Mouse (Mus musculus) heart, embryonic 16.5 days (tissue): Measurements from ENCODE around the gene Megf8. TPM values are rescaled to one million over a fixed set of nuclear protein-coding genes. Genes with fewer than 3 reads are reported as not detected.

Source experiments
- ATAC-seq: fragments of 200-750 bp; cut with Nextera tagmentation; replicated peaks from 2 replicates; pipeline ENCODE4 v1.8.0; 2017; ENCODE audit warnings: moderate number of reproducible peaks; ENCODE audit not compliant: insufficient read depth, low FRiP score; ENCODE audit errors: extremely low read depth
- H3K27ac ChIP-seq: fragments of 300-500 bp; sonication (generic); 2 replicates; pipeline ENCODE4 v1.5.1; 2014; ENCODE audit warnings: mild to moderate bottlenecking, low read length, control low read depth, moderate library complexity
- H3K27me3 ChIP-seq: fragments of 300-500 bp; sonication (generic); 2 replicates; pipeline ENCODE4 v1.6.1; 2014; ENCODE audit warnings: low read length, mixed read lengths; ENCODE audit not compliant: control insufficient read depth, insufficient read depth
- H3K36me3 ChIP-seq: fragments of 300-500 bp; sonication (generic); 2 replicates; pipeline ENCODE4 v1.6.1; 2014; ENCODE audit not compliant: control insufficient read depth, insufficient read depth
- H3K4me1 ChIP-seq: fragments of 300-500 bp; sonication (generic); 2 replicates; pipeline ENCODE4 v1.6.1; 2014; ENCODE audit warnings: low read length, mixed read lengths; ENCODE audit not compliant: control insufficient read depth, insufficient read depth
- H3K4me2 ChIP-seq: fragments of 300-500 bp; sonication (generic); 2 replicates; pipeline ENCODE4 v1.6.1; 2014; ENCODE audit warnings: low read depth, mild to moderate bottlenecking, control low read depth, low read length
- H3K4me3 ChIP-seq: fragments of 300-500 bp; sonication (generic); 2 replicates; pipeline ENCODE4 v1.5.1; 2014; ENCODE audit warnings: mild to moderate bottlenecking, control low read depth, low read length
- H3K9ac ChIP-seq: fragments of 300-500 bp; sonication (generic); 2 replicates; pipeline ENCODE4 v1.6.1; 2014; ENCODE audit warnings: low read length, control low read depth
- H3K9me3 ChIP-seq: fragments of 300-500 bp; sonication (generic); replicated peaks from 2 replicates; pipeline ENCODE4 v1.6.1; 2016; ENCODE audit warnings: low read length; ENCODE audit not compliant: control insufficient read depth
- WGBS: fragments of 180-500 bp; shearing (Covaris S2); extraction: QIAGEN DNeasy Blood & Tissue Kit; methylation state at CpG from one replicate; pipeline ENCODE4 v1.1.7; 2014; 5-methylcytosine and 5-hydroxymethylcytosine counted together
- polyA plus RNA-seq: library from polyadenylated mRNA; unstranded; fragments of >200 nt; fragmentation: Nextera tagmentation; extraction: Ambion mirVana; gene quantifications from 2 replicates; pipeline ENCODE4 v1.2.1, GENCODE M21; 2015

The Megf8 gene
- polyA plus RNA-seq, 1 experiment from 2014 or later, result 7.4 TPM

- peaks cover 11% of the 10 kb centered on the region for H3K36me3 ChIP-seq
- no peaks in the 10 kb centered on the region for H3K4me1 ChIP-seq
- WGBS, result 80% methylated on average over 20 of the region's 20 CpGs
These were observed 24.2 kb downstream of the Megf8 start for GRCm38 (mm10) chr7:25341000-25341784.

DNA sequence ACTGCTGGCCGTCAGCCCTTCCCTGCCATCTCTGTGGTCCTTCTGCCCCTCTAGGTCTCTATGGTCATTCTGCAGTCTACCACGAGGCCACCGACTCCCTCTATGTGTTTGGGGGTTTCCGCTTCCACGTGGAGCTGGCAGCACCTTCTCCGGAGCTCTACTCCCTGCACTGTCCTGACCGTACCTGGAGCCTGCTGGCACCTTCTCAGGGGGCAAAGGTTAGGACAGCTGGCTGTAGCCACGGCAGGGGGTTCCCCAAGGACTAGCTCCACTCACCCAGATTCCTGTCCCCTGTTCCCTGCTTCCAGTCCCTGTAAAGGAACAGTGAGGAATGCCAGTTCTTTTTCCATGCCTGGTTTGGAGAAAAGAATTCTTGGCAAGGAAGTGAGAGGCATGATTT lies 31.9 kb downstream of the Megf8 start:
- H3K4me2 ChIP-seq, result no peak overlapping the region
- ATAC-seq, result no peak

More at GRCm38 (mm10) chr7:25341000-25341784, 24.2 kb downstream of the Megf8 start:
- no peaks in the 10 kb centered on the region for H3K27me3 ChIP-seq
- no peak overlapping the region for H3K4me2 ChIP-seq
- no peak overlapping the region for H3K4me3 ChIP-seq
- no peak overlapping the region for H3K9ac ChIP-seq
- ATAC-seq, result no peak; the same call in 1 of the 2 replicates
- H3K9me3 ChIP-seq, result no peaks in the 10 kb centered on the region
- H3K27ac ChIP-seq, result no peak overlapping the region

DNA sequence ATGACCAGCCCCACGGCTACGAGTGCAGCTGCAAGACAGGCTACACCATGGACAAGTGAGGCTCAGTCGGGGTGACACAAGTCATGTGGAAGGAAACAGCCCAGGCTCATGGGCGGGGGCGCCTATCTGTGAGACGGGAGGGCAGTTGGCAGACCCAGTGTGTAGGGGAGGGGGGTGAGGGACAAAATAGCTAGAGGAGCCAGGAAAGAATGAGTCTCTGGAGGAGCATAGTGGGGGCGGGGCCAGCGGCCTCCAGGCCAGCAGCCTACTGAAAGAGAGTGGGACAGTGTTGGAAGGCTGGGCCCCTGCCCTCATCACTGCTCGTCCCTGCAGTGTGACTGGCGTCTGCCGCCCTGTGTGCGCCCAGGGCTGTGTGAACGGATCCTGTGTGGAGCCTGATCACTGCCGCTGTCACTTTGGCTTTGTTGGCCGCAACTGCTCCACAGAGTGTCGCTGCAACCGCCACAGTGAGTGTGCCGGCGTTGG lies 41.8 kb downstream of the Megf8 start:
- no peaks in the 10 kb centered on the region for H3K27me3 ChIP-seq
- H3K9me3 ChIP-seq, result no peaks in the 10 kb centered on the region
- 0 out of 2 replicates have a peak overlapping the region, but pooled peaks have one; percentile 6 for H3K9ac ChIP-seq
- H3K4me1 ChIP-seq, result peaks cover 3% of the 10 kb centered on the region; the same call in 1 of the 2 replicates
- H3K4me3 ChIP-seq, result no peak overlapping the region
- H3K4me2 ChIP-seq, result no peak overlapping the region
- H3K27ac ChIP-seq, result peak overlapping the region; percentile 35; the same call in 1 of the 2 replicates
- H3K36me3 ChIP-seq, result peaks cover 7% of the 10 kb centered on the region
- peak; percentile 58 for ATAC-seq
- 66% methylated on average over 19 of the region's 19 CpGs for WGBS

More for the DNA sequence above, 31.9 kb downstream of the Megf8 start:
- H3K4me1 ChIP-seq, result no peaks in the 10 kb centered on the region
- H3K36me3 ChIP-seq, result peaks cover 27% of the 10 kb centered on the region
- H3K9me3 ChIP-seq, result peaks cover 4% of the 10 kb centered on the region; the same call in 1 of the 2 replicates
- WGBS, result 80% methylated on average over 8 of the region's 8 CpGs
- no peak overlapping the region for H3K9ac ChIP-seq
- H3K27me3 ChIP-seq, result no peaks in the 10 kb centered on the region
- no peak overlapping the region for H3K27ac ChIP-seq
- H3K4me3 ChIP-seq, result no peak overlapping the region

DNA sequence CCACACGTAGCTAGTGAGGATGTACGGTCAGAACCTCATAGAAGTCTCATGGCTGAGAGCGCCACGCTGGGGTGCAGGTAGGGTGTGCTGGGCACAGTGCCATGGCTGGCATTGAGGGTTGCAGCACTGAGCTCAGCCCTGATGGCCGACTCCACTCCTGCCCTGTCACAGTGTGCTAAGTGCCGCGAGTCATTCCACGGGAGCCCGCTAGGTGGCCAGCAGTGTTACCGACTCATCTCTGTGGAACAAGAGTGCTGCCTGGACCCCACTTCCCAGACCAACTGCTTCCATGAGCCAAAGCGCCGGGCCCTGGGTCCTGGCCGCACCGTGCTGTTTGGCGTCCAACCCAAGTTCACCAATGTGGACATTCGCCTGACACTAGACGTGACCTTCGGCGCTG lies 46.2 kb downstream of the Megf8 start:
- peaks cover 11% of the 10 kb centered on the region for H3K36me3 ChIP-seq
- H3K9ac ChIP-seq, result no peak overlapping the region
- H3K9me3 ChIP-seq, result no peaks in the 10 kb centered on the region
- ATAC-seq, result no peak
- no peak overlapping the region for H3K4me3 ChIP-seq
- no peak overlapping the region for H3K4me2 ChIP-seq
- H3K27ac ChIP-seq, result no peak overlapping the region
- WGBS, result 87% methylated on average over 19 of the region's 19 CpGs
- H3K4me1 ChIP-seq, result peaks cover 5% of the 10 kb centered on the region; the same call in 1 of the 2 replicates
- peaks cover 24% of the 10 kb centered on the region for H3K27me3 ChIP-seq

DNA sequence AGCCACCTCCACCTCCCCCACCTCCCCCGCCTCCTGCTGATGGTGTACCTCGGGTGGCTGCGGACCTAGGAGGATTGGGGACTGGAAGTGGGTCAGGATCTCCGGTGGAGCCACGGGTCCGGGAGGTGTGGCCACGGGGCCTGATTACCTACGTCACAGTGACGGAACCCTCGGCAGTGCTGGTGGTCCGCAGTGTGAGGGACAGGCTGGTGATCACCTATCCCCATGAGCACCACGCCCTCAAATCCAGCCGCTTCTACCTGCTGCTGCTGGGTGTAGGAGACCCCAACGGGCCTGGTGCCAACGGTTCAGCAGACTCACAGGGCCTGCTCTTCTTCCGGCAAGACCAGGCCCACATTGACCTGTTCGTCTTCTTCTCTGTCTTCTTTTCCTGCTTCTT lies 46.7 kb downstream of the Megf8 start:
- Histone ChIP-seq H3K27ac (no peak overlapping the region), H3K4me3 (no peak overlapping the region), H3K27me3 (peaks cover 29% of the 10 kb centered on the region), H3K36me3 (peaks cover 11% of the 10 kb centered on the region), H3K4me1 (0 out of 2 replicates have a peak, but pooled peaks cover 2% of the 10 kb centered on the region), H3K4me2 (no peak overlapping the region), H3K9me3 (no peaks in the 10 kb centered on the region), H3K9ac (no peak overlapping the region)
- WGBS, result 96% methylated on average over 17 of the region's 17 CpGs
- ATAC-seq, result no peak

GRCm38 (mm10) chr7:25365937-25366625 lies 49.1 kb downstream of the Megf8 start:
- Histone ChIP-seq H3K27ac (no peak overlapping the region), H3K36me3 (peaks cover 8% of the 10 kb centered on the region), H3K4me1 (0 out of 2 replicates have a peak, but pooled peaks cover 2% of the 10 kb centered on the region), H3K4me2 (no peak overlapping the region), H3K4me3 (no peak overlapping the region), H3K27me3 (peaks cover 44% of the 10 kb centered on the region), H3K9me3 (no peaks in the 10 kb centered on the region), H3K9ac (no peak overlapping the region; the same call in 1 of the 2 replicates)
- ATAC-seq, result no peak
- WGBS, result 55% methylated on average over 13 of the region's 13 CpGs

- Histone ChIP-seq H3K4me2 (peak overlapping the region; percentile 41), H3K9me3 (no peaks in the 10 kb centered on the region), H3K27me3 (peaks cover 44% of the 10 kb centered on the region), H3K9ac (no peak overlapping the region), H3K4me1 (0 out of 2 replicates have a peak, but pooled peaks cover 2% of the 10 kb centered on the region), H3K4me3 (peak overlapping the region; percentile 18), H3K27ac (no peak overlapping the region), H3K36me3 (peaks cover 6% of the 10 kb centered on the region; the same call in 1 of the 2 replicates)
- 2% methylated on average over 33 of the region's 33 CpGs for WGBS
- no peak for ATAC-seq
These were observed 50.8 kb downstream of the Megf8 start for GRCm38 (mm10) chr7:25367632-25368293.

DNA sequence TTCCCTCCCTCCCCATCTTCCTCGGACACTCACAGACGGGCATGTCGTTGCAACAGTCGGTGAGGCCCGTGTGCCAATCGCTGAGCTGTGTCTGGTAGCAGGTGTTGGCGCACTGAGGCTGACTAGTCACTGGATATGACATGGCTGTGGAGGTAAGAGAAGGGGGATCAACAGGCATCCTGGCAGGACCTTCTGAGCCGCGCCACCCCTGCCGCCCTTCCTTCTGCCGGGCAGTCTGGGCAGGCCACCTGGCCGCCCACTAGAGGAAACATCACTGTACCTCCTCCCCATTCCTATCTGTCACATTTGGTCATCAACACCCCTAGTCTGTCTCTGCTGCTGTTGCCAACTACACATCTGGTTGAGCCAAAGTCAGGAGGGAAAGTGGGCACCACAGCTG lies 51.4 kb downstream of the Megf8 start:
- Histone ChIP-seq H3K4me2 (no peak overlapping the region), H3K4me3 (no peak overlapping the region), H3K9ac (no peak overlapping the region), H3K27me3 (peaks cover 44% of the 10 kb centered on the region), H3K4me1 (0 out of 2 replicates have a peak, but pooled peaks cover 2% of the 10 kb centered on the region), H3K27ac (no peak overlapping the region), H3K9me3 (no peaks in the 10 kb centered on the region), H3K36me3 (peaks cover 5% of the 10 kb centered on the region; the same call in 1 of the 2 replicates)
- no peak for ATAC-seq
- 21% methylated on average over 12 of the region's 12 CpGs for WGBS
